In genomic region chr8:121685419-121685818, GRCm38 (mm10) we compare ENCODE assay signal across 8 mouse cellular contexts. TPM values are rescaled to one million over a fixed set of nuclear protein-coding genes. Genes with fewer than 3 reads are reported as not detected.
DNase-seq lines count a peak whose midpoint lies in the region; ATAC-seq lines count a peak whose summit lies in the region.

No protein-coding gene starts in this region.

- no peaks in the 10 kb centered on the region for H3K36me3 ChIP-seq in lung, embryonic 16.5 days (ENCODE audit: control insufficient read depth, insufficient read depth, low read length)

- intact Hi-C loops in gastrocnemius, postnatal 36 days (cut with DNase I) = loop anchor here (5.0 kb wide), 1 partner anchor 138 kb away; no protein-coding TSS in a partner anchor

- no peak overlapping the region for H3K9ac ChIP-seq in lung, embryonic 16.5 days (ENCODE audit: low read length)

- 9% methylated on average over 4 of the region's 4 CpGs for WGBS in lung, embryonic 16.5 days

- ATAC-seq in lung, embryonic 16.5 days (ENCODE audit: low read depth) = peak; percentile 56

- H3K27me3 ChIP-seq in lung, embryonic 16.5 days (ENCODE audit: control insufficient read depth, insufficient read depth, low read depth, low read length) = no peaks in the 10 kb centered on the region

- H3K27ac ChIP-seq in lung, embryonic 16.5 days (ENCODE audit: low read length) = no peak overlapping the region

- H3K4me1 ChIP-seq in lung, embryonic 16.5 days (replicated peaks; ENCODE audit: control insufficient read depth, insufficient read depth, low read length) = peaks cover 3% of the 10 kb centered on the region; the same call in 1 of the 2 replicates

- no peaks in the 10 kb centered on the region for H3K9me3 ChIP-seq in lung, embryonic 16.5 days (ENCODE audit: control insufficient read depth, low read length)

- peak; percentile 37 to 42 for DNase-seq in frontal cortex, postnatal 25 days (ENCODE audit: low spot score in 2 of 2)
- no peak for DNase-seq in frontal cortex, postnatal 14 days (ENCODE audit: low spot score in 2 of 2)
- peak; percentile 60 for DNase-seq in right cerebral cortex, postnatal 14 days
- DNase-seq in right cerebral cortex, postnatal 25 days = no peak
- DNase-seq in cerebellum, adult 11-12 months = peak; percentile 57
- DNase-seq in gastrocnemius, postnatal 36 days = peak; percentile 54 to 64
- peak; percentile 65 for DNase-seq in thymus, postnatal 4 days

- H3K4me3 ChIP-seq in lung, embryonic 16.5 days (ENCODE audit: low read length) = no peak overlapping the region

- H3K4me2 ChIP-seq in lung, embryonic 16.5 days (ENCODE audit: low read depth, low read length) = no peak overlapping the region

RNA-seq across cellular contexts. Expression of gene Zcchc14, which starts 32.7 kb away (rescaled TPM):
- total RNA-seq in gastrocnemius, postnatal 36 days (2021) = 10 to 100 TPM; 14.2 to 17.2 TPM
- polyA plus RNA-seq in lung, embryonic 16.5 days (2015; fragmentation: Nextera tagmentation; extraction: Ambion mirVana) = 13.0 and 14.4 TPM in 2 replicates

RNA-seq across cellular contexts. Expression of gene Jph3, which starts 44.0 kb away (rescaled TPM):
- total RNA-seq in gastrocnemius, postnatal 36 days (2021) = not detected
- polyA plus RNA-seq in lung, embryonic 16.5 days (2015; fragmentation: Nextera tagmentation; extraction: Ambion mirVana) = 0.38 and 0.50 TPM in 2 replicates

Comparison
In these comparisons a context has a peak if more than half of its experiments do, and no peak if none do; other contexts are left out.
1. DNase-seq: peak in frontal cortex, postnatal 25 days (2 of 2), right cerebral cortex, postnatal 14 days (single experiment), cerebellum, adult 11-12 months (single experiment), gastrocnemius, postnatal 36 days (2 of 2) and thymus, postnatal 4 days (single experiment); none in frontal cortex, postnatal 14 days (0 of 2) and right cerebral cortex, postnatal 25 days (single experiment).